In the genomic region with DNA sequence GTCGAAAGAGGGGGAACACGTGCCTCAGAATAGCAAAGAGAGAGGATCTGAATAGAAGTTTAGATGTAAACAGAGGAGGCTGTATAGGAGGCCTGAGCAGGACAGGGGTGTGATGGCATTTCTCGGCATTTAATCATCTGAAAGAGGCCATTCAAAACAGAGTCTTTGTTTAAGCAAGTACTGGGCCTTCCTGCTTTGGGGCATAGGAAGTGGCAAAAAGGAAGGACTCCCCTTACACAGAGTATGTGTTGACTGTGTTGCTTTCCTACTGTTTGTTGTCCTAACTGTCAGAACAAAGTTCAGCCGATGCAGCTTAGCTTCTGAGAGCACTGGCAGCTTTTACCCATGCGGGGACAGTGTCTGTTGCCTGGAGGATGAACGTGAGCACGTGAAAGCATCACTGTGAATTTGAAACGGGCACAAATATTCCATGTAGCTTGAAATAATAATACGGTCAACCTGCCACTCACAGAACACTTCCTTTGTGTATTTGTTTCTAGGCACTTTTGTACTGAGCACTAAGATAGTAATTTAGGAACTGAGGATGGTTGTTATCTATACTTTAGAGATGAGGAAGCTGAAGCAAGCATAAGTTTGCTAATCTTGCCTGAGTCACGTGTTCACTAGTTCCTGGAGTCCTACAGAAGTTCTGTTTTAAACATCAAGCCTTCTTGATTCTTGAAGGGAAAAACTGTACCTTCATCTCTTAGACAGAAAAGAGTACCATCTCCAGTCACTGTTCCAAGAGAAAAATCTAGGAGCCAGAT, we compare ENCODE assay signal across 16 mouse cellular contexts. TPM values are rescaled to one million over a fixed set of nuclear protein-coding genes. Genes with fewer than 3 reads are reported as not detected.
DNase-seq lines count a peak whose midpoint lies in the region; ATAC-seq and TF ChIP-seq lines count a peak whose summit lies in the region.
"Had no signal": no experiment of that assay in that cellular context is flagged by ENCODE, and none has a peak within 500 bp of the region (broad histone marks: within the 10 kb centered on the region; RNA-seq: fewer than 3 reads in every experiment).

No protein-coding gene starts in this region.

- intact Hi-C loops in heart, postnatal 36 days (cut with DNase I): no loop called here

- no peak for TF ChIP-seq CTCF in heart, postnatal 0 days (IDR thresholded peaks at IDR 0.05; ENCODE audit: low read depth)

- H3K27me3 ChIP-seq in heart, embryonic 12.5 days (replicated peaks): no peaks in the 10 kb centered on the region
- H3K27me3 ChIP-seq in heart, postnatal 0 days (ENCODE audit: control insufficient read depth, insufficient read depth, low read length): no peaks in the 10 kb centered on the region
- H3K27me3 ChIP-seq: limb, embryonic 15.5 days; Patski had no signal

- H3K27ac ChIP-seq in heart, embryonic 12.5 days (ENCODE audit: poor library complexity, severe bottlenecking): peak overlapping the region; percentile 30
- peak overlapping the region; percentile 34 for H3K27ac ChIP-seq in heart, postnatal 0 days (ENCODE audit: low read depth)
- H3K27ac ChIP-seq: limb, embryonic 15.5 days had no signal

- 57% methylated on average over 10 of the region's 10 CpGs for WGBS in heart, embryonic 12.5 days
- WGBS in heart, postnatal 0 days: 57% methylated on average over 10 of the region's 10 CpGs

- H3K4me3 ChIP-seq in heart, embryonic 12.5 days: no peak overlapping the region
- H3K4me3 ChIP-seq in heart, postnatal 0 days (ENCODE audit: low read depth, low read length): no peak overlapping the region
- H3K4me3 ChIP-seq: limb, embryonic 15.5 days had no signal

- peaks cover 46% of the 10 kb centered on the region for H3K36me3 ChIP-seq in heart, embryonic 12.5 days
- peaks cover 58% of the 10 kb centered on the region for H3K36me3 ChIP-seq in heart, postnatal 0 days (replicated peaks; ENCODE audit: control insufficient read depth, insufficient read depth, low read length)
- H3K36me3 ChIP-seq: limb, embryonic 15.5 days had no signal

- H3K4me1 ChIP-seq in heart, embryonic 12.5 days (replicated peaks): peaks cover 52% of the 10 kb centered on the region
- H3K4me1 ChIP-seq in heart, postnatal 0 days (ENCODE audit: control insufficient read depth, insufficient read depth): peaks cover 35% of the 10 kb centered on the region
- H3K4me1 ChIP-seq: limb, embryonic 15.5 days had no signal

- no peak for ATAC-seq in heart, embryonic 12.5 days (ENCODE audit: insufficient number of reproducible peaks, low FRiP score)
- no peak; the same call in 1 of the 2 replicates for ATAC-seq in heart, postnatal 0 days (ENCODE audit: insufficient read depth, low read depth)
- ATAC-seq: forebrain, embryonic 16.5 days; hindbrain, embryonic 16.5 days; Patski had no signal

- DNase-seq in heart, postnatal 36 days: no peak
- DNase-seq in lung, postnatal 10 days: peak; percentile 13
- no peak for DNase-seq in lung, postnatal 4 days
- no peak for DNase-seq in heart, postnatal 0 days (ENCODE audit: low spot score)
- no peak for DNase-seq in ovary, adult 18-20 months (ENCODE audit: low spot score)
- no peak for DNase-seq in right cerebral cortex, postnatal 10 days (ENCODE audit: low spot score in 2 of 2)
- DNase-seq: cerebellum, adult 18-20 months; gastrocnemius, postnatal 36 days; kidney, adult 2 months; thymus, adult 2 months had no signal

- TF ChIP-seq EP300 in heart, postnatal 0 days (IDR thresholded peaks at IDR 0.05; ENCODE audit: low read depth): no peak

- H3K4me2 ChIP-seq in heart, embryonic 12.5 days: no peak overlapping the region
- no peak overlapping the region for H3K4me2 ChIP-seq in heart, postnatal 0 days (ENCODE audit: low read depth, low read length)
- H3K4me2 ChIP-seq: limb, embryonic 15.5 days; midbrain, embryonic 11.5 days had no signal

- no peaks in the 10 kb centered on the region for H3K9me3 ChIP-seq in heart, embryonic 12.5 days (replicated peaks)
- no peaks in the 10 kb centered on the region for H3K9me3 ChIP-seq in heart, postnatal 0 days (replicated peaks; ENCODE audit: control insufficient read depth, low read length)
- H3K9me3 ChIP-seq: limb, embryonic 15.5 days had no signal

- H3K9ac ChIP-seq in heart, embryonic 12.5 days: no peak overlapping the region
- no peak overlapping the region for H3K9ac ChIP-seq in heart, postnatal 0 days (replicated peaks; ENCODE audit: low read depth, low read length)
- H3K9ac ChIP-seq: limb, embryonic 15.5 days had no signal

RNA-seq across cellular contexts. Expression of a gene that starts 26.2 kb away (rescaled TPM):
- 61.4 and 61.8 TPM in 2 replicates for polyA plus RNA-seq in heart, embryonic 12.5 days (2016; fragmentation: Nextera tagmentation; extraction: Ambion mirVana)
- 10 to 100 TPM; 18.5 to 19.7 TPM for total RNA-seq in heart, postnatal 36 days (2021)
- 110 and 114 TPM in 2 replicates for total RNA-seq in heart, postnatal 0 days (2014; rRNA removed; ENCODE audit: low replicate concordance)
- 45.7 and 51.9 TPM in 2 replicates for polyA plus RNA-seq in heart, postnatal 0 days (2015; fragmentation: Nextera tagmentation; extraction: Ambion mirVana)

RNA-seq across cellular contexts. Expression of a gene that starts 58.0 kb away (rescaled TPM):
- 12.6 and 13.5 TPM in 2 replicates for polyA plus RNA-seq in heart, embryonic 12.5 days (2016; fragmentation: Nextera tagmentation; extraction: Ambion mirVana)
- total RNA-seq in heart, postnatal 36 days (2021): 10 to 100 TPM; 12.2 to 13.4 TPM
- total RNA-seq in heart, postnatal 0 days (2014; rRNA removed; ENCODE audit: low replicate concordance): 7.9 and 15.1 TPM in 2 replicates
- 11.3 and 12.2 TPM in 2 replicates for polyA plus RNA-seq in heart, postnatal 0 days (2015; fragmentation: Nextera tagmentation; extraction: Ambion mirVana)
